Mouse (Mus musculus) embryonic fibroblast, embryonic 13.5 days (primary cell): Measurements from ENCODE around the gene Phf21a.

Experiments used
- CTCF ChIP-seq: IDR thresholded peaks from 2 replicates; pipeline ENCODE4 v1.5.1; 2011; ENCODE audit warnings: mild to moderate bottlenecking, control low read depth, low read length, moderate library complexity, borderline replicate concordance; ENCODE audit not compliant: insufficient read depth
- POLR2A ChIP-seq: IDR thresholded peaks from 2 replicates; pipeline ENCODE4 v1.6.1; 2011; ENCODE audit warnings: low read depth, mild to moderate bottlenecking, control low read depth, low read length, moderate library complexity

DNA sequence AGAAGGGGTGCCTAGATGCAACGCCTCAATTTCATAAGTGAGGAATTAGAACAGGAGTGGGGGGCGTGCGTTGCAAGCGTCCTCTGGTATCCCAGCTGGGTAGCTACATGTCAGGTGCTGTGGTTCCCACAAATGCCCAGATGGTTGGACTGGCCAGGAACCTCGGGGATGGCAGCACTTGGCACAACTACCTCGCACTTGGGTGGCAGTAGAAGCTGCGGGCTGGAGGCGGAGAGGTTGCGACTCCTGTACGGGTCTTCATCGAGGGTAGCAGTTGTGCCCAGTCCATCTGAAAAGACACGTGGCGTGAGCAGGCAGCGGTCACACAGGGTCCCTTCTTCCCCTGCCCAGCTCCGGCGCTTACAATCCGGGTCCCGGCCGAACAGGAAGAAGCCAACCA lies 277.5 kb downstream of the Phf21a start:
- TF ChIP-seq POLR2A: no peak
- TF ChIP-seq CTCF: no peak
